Mouse (Mus musculus) monocyte, adult 5-6 weeks (primary cell): Measurements from ENCODE around the gene Fhad1. TPM values are rescaled to one million over a fixed set of nuclear protein-coding genes. Genes with fewer than 3 reads are reported as not detected.
"Not testable (repeated sequence)": the region's sequence is repeated elsewhere in the genome, so short reads cannot be mapped to it uniquely, and the experiment has no call there.

ENCODE experiments used
- ATAC-seq: fragments of 153-309, 156-312 bp; replicated peaks from 2 replicates; pipeline ENCODE4 v1.8.0; 2017; ENCODE audit warnings: mild to moderate bottlenecking; ENCODE audit not compliant: low TSS enrichment, insufficient number of reproducible peaks, severe bottlenecking, poor library complexity, low FRiP score
- total RNA-seq: library from RNA; stranded (forward); fragments of 200-1000, 200-491, 200-594 nt; gene quantifications from 3 replicates; pipeline ENCODE4 v1.2.3, GENCODE M21; 2017

Gene Fhad1
- total RNA-seq, result 0.32 to 4.4 TPM (median 0.38 TPM) in 3 replicates

GRCm38 (mm10) chr4:142014659-142015608 is at the start of gene Fhad1:
Gene Fhad1, minus strand, starts transcription at chr4:142015082.
- ATAC-seq, result no peak

DNA sequence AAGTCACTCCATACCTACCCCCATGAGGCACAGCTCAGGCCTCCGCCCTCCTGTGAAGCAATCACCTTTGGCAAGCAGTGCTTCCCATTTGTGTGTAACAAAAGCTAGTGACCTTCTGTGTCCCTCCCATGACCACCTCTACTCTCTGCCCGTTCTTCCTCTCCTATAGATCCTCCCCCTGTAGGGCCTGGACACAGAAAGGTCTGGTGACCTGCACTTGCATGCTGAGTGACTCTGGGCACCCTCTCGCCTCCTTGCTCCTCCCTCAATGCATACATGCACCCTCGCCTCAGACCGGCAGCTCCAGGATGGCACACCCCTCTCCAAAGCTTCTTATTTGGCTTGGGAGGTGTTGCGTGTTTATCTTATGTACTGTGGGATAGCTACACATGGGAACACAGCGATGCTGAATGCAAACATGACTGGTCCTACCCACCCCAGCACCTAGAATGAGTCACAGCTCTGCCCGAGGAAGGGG is 48.2 kb upstream of the Fhad1 start:
- peak; percentile 85 for ATAC-seq

DNA sequence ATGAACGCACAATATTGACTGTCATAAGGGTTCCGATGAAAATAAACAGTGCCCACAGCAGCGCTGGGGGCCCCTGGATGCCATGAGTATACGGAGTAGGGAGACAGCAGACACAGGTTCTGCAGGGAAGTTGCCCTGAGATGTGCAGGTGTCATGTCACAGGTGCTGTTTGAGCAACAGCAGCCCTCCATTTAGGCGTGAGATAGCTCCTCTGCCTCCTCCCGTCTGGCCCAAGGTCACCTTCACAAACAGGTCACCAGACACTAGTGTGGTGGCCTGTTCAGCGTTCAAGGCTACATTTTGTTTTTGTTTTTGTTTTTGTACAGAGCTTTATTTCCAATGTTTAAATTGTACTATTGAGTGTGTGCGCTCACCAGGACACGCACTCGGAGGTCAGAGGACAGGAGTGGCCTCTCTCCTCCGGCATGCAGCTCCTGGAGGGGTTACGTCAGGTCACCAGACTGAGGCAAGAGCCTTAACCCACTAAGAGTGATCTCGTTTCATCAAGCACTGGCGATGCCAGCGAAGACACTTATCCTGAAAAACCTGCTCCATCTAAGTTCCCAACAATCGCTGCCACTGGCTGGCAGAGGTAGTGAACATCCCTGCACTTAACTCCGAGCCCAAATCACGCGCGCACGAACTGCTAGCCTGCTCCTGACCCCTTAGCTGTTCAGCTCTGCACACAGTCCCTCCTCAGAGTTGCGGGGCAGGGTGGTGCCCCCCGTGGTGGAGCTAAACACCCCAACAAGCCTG is 46.8 kb upstream of the Fhad1 start:
- no peak for ATAC-seq

DNA sequence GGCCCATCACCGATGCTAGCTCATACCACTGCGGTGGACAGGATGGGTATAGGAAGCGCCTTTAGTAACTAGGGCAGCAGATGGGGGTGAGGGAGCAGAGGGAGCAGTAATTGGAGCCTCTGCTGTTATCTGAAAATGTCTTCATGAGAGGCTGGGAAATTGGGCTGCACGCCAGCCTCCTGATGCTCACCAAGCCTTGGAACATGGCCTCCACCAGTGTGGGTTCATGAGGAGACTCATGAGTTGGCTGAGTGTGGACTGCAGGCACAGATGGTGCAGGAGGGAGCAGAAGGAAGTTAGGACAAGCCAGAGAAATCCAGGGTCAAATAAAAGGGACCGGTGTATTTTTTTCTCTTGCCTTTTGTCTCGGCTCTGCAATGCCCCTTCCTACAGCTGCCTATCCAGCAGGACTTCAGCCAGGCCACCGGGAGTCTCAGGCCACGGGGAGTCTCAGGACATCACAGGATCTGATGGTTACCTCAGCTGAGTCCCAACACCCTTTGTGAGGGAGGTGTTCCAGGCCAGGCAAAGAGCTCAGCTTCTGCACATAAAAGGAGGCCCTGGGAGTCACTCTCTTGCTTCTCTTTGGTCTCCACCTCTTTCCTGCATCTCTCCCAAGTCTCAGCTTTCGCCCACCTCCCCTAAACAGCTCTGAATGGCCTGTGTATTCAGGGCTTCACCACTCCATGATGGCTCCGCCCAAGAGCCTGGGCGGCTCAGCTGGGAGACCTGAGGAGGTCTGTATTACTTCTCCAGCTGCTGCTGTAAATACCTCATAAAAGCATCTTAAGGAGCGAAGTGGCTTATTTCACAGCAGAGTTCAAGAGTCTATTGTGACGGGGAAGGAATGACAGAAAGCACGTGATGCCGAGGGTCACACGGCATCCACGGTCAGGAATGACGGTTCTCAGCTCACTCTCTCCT is 45.8 kb upstream of the Fhad1 start:
- no peak for ATAC-seq

- no peak for ATAC-seq
Observed at GRCm38 (mm10) chr4:142059841-142060193, 44.9 kb upstream of the Fhad1 start.

GRCm38 (mm10) chr4:142059113-142059840 is 44.4 kb upstream of the Fhad1 start:
- ATAC-seq, result no peak

- no peak for ATAC-seq
Observed at GRCm38 (mm10) chr4:142057529-142058216, 42.8 kb upstream of the Fhad1 start.

DNA sequence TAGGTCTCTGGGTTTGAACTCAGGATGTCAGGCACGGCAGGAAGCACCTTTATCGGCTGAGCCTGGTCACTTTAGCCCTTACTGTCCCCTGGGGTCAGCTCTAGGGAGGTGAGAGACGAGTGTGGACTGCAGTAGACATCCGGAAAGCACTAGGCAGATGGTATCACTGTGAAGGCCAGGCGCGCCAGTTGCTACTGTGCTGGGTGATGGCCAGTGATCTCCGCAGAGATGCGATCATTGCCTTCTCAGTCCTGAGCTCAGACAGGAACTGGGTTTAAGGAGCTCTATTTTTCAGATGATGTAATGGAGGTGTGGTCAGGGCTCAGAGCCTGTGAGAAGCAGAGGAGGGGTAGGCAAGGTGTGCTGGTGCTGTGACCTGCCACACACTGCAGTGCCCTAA is 40.7 kb upstream of the Fhad1 start:
- ATAC-seq, result no peak

- 0 out of 2 replicates have a peak, but pooled peaks have one; percentile 9 for ATAC-seq
Observed at GRCm38 (mm10) chr4:142054580-142054979, 39.7 kb upstream of the Fhad1 start.

DNA sequence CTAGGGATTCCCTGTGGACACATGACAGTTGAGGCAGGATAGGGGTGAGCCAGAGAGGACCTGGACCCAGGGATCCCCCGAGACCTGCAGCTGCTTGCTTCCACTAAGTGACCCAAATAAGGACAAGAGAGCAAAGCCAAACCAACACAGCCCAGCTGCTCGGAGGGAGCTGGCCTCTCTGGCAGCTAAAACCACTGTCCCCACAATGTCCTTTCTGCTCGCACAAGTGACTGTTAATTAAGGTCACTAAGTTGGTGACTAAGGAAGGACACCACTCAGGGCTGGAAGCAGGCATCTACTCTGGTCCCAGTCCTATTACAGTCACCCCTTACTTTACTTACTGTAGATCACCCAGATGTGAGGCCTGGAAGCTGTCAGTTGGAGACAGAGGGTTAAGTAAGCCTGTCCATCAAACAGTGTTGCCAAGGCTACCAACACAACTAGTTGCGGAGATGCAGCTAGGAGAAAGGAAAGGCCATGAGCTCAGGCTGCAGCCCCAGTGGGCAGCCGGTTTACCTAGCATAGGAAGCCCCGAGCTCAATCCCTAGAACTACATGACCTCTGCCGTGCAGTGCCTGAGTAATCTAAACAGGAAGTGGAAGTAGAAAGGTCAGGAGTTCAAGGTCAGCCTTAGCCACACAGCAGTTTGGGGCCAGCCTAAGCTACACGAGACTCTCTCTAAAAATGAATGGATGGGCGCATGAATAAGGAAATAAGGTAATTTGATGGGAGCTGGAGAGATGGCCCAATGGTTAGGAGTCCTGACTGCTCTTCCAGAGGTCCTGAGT is 39.0 kb upstream of the Fhad1 start:
- ATAC-seq, result peak; percentile 45; the same call in 1 of the 2 replicates

- ATAC-seq, result peak; percentile 61
Observed at GRCm38 (mm10) chr4:142053261-142053660, 38.4 kb upstream of the Fhad1 start.

GRCm38 (mm10) chr4:142052391-142053132 is 37.7 kb upstream of the Fhad1 start:
- no peak for ATAC-seq

GRCm38 (mm10) chr4:142051883-142052282 is 37.0 kb upstream of the Fhad1 start:
- not testable (repeated sequence) for ATAC-seq

- no peak for ATAC-seq
Observed at GRCm38 (mm10) chr4:142049963-142050362, 35.1 kb upstream of the Fhad1 start.

- no peak for ATAC-seq
Observed at GRCm38 (mm10) chr4:142048391-142048790, 33.5 kb upstream of the Fhad1 start.

DNA sequence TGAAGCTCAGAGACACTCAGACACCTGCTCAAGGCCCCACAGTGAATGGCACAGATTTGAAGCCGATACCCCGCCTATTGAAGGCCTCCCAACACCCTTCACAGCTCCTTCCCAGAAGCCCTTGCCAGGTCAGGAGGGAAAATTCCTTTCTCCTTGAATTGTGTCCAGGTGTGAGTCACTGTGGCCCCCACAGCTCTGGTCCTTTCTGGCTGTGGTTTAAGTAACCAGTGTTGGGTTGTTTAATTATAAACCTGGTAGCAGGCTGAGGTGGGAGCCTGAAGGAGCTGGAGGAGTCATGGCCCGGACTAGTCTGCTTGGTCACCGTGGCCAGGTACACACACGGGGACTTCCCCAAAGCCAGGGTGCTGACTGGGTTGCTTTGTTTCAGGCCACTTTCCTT is 32.1 kb upstream of the Fhad1 start:
- no peak for ATAC-seq
